Mouse (Mus musculus): ENCODE results near the gene Mfap4. TPM values are rescaled to one million over a fixed set of nuclear protein-coding genes. Genes with fewer than 3 reads are reported as not detected.

Gene Mfap4
- polyA plus RNA-seq, 1 experiment from 2014 or later, result 256 TPM

DNA sequence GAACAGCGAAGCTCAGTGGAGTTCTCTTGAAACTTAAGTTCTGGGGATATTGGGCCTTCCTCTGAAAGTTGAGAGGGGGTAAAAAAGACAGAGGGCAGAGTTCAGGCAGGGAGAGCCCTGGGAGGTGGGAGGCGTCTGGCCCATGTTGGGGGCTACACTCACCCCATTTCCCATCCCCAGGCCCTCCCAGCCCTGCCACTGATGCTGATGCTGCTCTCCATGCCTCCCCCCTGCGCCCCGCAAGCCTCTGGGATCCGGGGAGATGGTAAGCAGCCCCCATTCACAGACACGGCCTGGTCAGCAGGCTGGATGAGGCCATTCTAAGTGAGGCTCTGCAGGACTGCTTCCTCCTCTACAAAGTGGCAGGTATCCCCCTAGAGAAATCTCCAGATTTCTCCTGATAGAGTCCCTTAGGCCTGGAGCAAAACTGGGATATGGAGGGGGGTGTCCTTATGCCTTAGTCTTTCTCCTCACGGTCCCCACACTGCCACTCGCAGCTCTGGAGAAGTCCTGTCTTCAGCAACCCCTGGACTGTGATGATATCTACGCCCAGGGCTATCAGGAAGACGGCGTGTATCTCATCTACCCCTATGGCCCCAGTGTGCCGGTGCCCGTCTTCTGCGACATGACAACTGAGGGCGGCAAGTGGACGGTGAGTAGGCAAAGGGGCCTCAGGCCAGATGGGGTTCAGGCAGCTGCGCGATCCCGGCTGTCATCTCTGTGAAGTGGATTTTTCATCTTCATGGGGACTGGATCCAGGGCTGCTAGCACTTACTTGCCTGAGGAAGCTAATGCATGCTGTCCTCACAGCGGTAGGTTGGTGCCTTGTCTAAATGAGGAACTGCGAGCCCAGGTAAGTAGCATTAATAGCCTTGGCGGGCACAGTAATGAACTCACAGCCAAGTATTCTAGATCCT is 568 bp downstream of the Mfap4 start:
- peak overlapping the region; percentile 69 for H3K9ac ChIP-seq
- H3K27ac ChIP-seq, result peak overlapping the region; percentile 99
- H3K4me3 ChIP-seq, result peak overlapping the region; percentile 51
- WGBS, result 24% methylated on average over 22 of the region's 22 CpGs
- H3K36me3 ChIP-seq, result peaks cover 40% of the 10 kb centered on the region
- peaks cover 70% of the 10 kb centered on the region for H3K4me1 ChIP-seq
- peak overlapping the region; percentile 86 for H3K4me2 ChIP-seq (replicated peaks)
- ATAC-seq (ENCODE audit: insufficient number of reproducible peaks, insufficient read depth, low FRiP score, low TSS enrichment), result peak; percentile 4; the same call in 1 of the 2 replicates
- no peaks in the 10 kb centered on the region for H3K9me3 ChIP-seq
- H3K27me3 ChIP-seq, result no peaks in the 10 kb centered on the region

DNA sequence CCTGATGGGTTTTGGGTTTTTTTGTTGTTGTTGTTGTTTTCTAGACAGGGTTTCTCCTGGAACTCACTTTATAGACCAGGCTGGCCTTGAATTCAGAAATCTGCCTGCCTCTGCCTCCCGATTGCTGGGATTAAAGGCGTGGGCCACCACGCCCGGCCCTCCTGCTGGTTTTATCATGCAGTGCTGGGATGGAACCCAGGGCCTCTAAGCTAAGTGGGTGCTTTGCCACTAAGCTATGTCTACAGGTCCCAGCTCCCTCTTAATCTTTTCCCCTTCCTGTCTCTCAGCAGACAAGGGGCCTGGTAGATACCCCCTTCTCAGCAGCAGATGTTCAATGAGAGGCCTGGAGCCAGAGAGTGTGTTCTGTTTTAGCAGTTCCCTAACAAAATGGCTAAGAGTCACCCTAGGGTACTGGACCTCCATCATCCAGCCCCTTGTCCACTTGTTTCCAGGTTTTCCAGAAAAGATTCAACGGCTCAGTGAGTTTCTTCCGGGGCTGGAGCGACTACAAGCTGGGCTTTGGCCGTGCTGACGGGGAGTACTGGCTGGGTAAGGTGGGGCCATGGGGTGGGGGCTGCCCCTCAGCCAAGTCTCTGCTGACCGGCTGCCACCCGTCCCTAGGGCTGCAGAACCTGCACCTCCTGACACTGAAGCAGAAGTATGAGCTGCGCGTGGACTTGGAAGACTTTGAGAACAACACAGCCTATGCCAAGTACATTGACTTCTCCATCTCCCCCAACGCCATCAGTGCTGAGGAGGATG is 1.4 kb downstream of the Mfap4 start:
- H3K9ac ChIP-seq, result peak overlapping the region; percentile 69
- peaks cover 69% of the 10 kb centered on the region for H3K4me1 ChIP-seq
- 89% methylated on average over 14 of the region's 14 CpGs for WGBS
- H3K27me3 ChIP-seq, result no peaks in the 10 kb centered on the region
- no peak for ATAC-seq (ENCODE audit: insufficient number of reproducible peaks, insufficient read depth, low FRiP score, low TSS enrichment)
- H3K4me3 ChIP-seq, result peak overlapping the region; percentile 51
- H3K9me3 ChIP-seq, result no peaks in the 10 kb centered on the region
- H3K4me2 ChIP-seq (replicated peaks), result peak overlapping the region; percentile 86
- H3K27ac ChIP-seq, result peak overlapping the region; percentile 99
- peaks cover 49% of the 10 kb centered on the region for H3K36me3 ChIP-seq

DNA sequence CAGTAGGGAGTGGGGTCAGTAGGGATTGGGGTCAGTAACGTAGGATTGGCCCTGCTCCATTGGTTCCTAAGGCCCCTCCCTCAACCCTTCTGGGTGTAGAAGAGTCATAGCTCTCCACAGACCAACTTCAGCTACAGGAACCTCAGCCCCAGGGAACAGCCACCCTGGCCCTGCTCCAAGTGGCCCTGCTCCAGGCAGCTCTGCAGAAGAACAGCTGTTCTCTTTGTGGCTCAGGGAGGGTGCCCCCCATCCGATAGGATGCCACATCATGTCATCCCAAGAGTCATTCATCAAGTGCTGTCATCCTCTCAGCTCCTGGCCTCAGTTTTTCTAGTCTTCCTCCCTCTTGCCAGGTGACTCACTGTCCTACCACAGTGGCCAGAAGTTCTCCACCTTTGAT is 2.2 kb downstream of the Mfap4 start:
- WGBS, result 58% methylated on average over 2 of the region's 2 CpGs
- peaks cover 56% of the 10 kb centered on the region for H3K36me3 ChIP-seq
- no peaks in the 10 kb centered on the region for H3K27me3 ChIP-seq
- ATAC-seq (ENCODE audit: insufficient number of reproducible peaks, insufficient read depth, low FRiP score, low TSS enrichment), result no peak
- H3K9ac ChIP-seq, result no peak overlapping the region
- H3K27ac ChIP-seq, result peak overlapping the region; percentile 47
- H3K9me3 ChIP-seq, result no peaks in the 10 kb centered on the region
- peaks cover 65% of the 10 kb centered on the region for H3K4me1 ChIP-seq
- H3K4me3 ChIP-seq, result 0 out of 2 replicates have a peak overlapping the region, but pooled peaks have one; percentile 51
- H3K4me2 ChIP-seq (replicated peaks), result peak overlapping the region; percentile 86

DNA sequence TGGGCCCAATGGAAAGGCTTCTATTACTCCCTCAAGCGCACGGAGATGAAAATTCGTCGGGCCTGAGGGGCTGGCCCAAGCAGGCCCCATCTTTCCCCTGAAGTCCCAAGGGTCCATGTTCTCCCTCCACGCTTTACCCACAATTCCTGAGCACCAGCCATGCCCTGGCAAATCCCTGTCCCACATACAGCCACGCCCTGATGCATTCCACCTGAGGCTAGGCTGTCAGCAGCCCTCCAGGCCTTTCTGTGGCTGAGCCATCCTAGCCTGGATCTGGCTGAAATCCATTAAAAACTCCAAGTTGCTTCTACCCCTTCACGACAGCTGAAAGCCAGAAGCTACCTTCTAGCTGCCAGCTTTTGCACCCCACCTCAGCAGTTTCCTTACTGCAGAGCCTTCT is 2.7 kb downstream of the Mfap4 start:
- peaks cover 61% of the 10 kb centered on the region for H3K36me3 ChIP-seq
- H3K9me3 ChIP-seq, result no peaks in the 10 kb centered on the region
- H3K9ac ChIP-seq, result no peak overlapping the region
- H3K4me2 ChIP-seq (replicated peaks), result peak overlapping the region; percentile 86; the same call in 1 of the 2 replicates
- no peak for ATAC-seq (ENCODE audit: insufficient number of reproducible peaks, insufficient read depth, low FRiP score, low TSS enrichment)
- H3K4me3 ChIP-seq, result no peak overlapping the region
- 86% methylated on average over 7 of the region's 7 CpGs for WGBS
- peak overlapping the region; percentile 47 for H3K27ac ChIP-seq
- peaks cover 70% of the 10 kb centered on the region for H3K4me1 ChIP-seq
- H3K27me3 ChIP-seq, result no peaks in the 10 kb centered on the region

DNA sequence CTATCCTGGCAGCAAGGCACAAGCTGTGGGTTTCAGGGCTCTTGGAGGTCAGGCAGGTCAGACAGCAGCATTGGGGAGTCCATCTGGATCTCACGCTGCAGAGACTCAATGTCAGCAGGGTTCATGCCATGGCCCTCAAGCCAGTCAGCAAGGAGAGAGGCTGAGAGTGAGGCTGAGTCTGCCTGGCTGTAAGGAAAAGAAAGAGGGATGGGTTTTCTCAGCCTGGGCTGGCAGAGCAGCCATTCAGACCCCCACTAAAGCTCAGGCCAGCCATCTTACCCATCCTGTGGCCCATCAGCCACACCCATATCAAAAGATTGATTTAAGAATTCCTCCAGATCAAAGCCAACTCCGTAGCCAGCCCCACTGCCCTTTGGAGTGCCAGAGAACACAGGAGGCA is 3.9 kb downstream of the Mfap4 start:
- Histone ChIP-seq H3K27ac (0 out of 2 replicates have a peak overlapping the region, but pooled peaks have one; percentile 23), H3K4me2 (replicated peaks) (no peak overlapping the region), H3K27me3 (no peaks in the 10 kb centered on the region), H3K4me1 (peaks cover 65% of the 10 kb centered on the region), H3K4me3 (no peak overlapping the region), H3K36me3 (peaks cover 62% of the 10 kb centered on the region), H3K9ac (no peak overlapping the region), H3K9me3 (no peaks in the 10 kb centered on the region)
- WGBS, result 79% methylated on average over 2 of the region's 2 CpGs
- ATAC-seq (ENCODE audit: insufficient number of reproducible peaks, insufficient read depth, low FRiP score, low TSS enrichment), result no peak

DNA sequence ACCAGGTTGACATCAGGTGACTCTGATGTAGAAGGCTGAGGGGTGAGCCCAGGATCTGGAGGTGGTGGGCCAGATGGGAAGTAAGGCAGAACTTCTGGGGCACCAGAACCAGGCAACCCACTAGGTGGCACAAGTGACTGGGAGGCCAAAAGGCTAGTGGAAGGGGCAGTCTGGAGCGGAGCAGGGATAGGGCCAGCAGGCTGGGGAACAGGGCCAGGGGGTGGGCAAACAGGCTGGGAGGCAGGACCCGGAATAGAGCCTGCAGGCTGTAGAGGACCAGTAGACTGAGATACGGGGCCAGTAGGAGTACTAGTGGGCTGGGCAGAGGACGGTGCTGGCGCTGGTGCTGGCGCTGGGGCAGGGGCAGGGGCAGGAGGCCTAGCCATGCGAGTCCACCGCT is 4.6 kb downstream of the Mfap4 start:
- 94% methylated on average over 8 of the region's 8 CpGs for WGBS
- no peak overlapping the region for H3K4me3 ChIP-seq
- peaks cover 62% of the 10 kb centered on the region for H3K36me3 ChIP-seq
- no peaks in the 10 kb centered on the region for H3K27me3 ChIP-seq
- ATAC-seq (ENCODE audit: insufficient number of reproducible peaks, insufficient read depth, low FRiP score, low TSS enrichment), result no peak
- 0 out of 2 replicates have a peak overlapping the region, but pooled peaks have one; percentile 0 for H3K4me2 ChIP-seq (replicated peaks)
- H3K9me3 ChIP-seq, result no peaks in the 10 kb centered on the region
- peaks cover 59% of the 10 kb centered on the region for H3K4me1 ChIP-seq
- H3K27ac ChIP-seq, result 0 out of 2 replicates have a peak overlapping the region, but pooled peaks have one; percentile 23
- H3K9ac ChIP-seq, result no peak overlapping the region

DNA sequence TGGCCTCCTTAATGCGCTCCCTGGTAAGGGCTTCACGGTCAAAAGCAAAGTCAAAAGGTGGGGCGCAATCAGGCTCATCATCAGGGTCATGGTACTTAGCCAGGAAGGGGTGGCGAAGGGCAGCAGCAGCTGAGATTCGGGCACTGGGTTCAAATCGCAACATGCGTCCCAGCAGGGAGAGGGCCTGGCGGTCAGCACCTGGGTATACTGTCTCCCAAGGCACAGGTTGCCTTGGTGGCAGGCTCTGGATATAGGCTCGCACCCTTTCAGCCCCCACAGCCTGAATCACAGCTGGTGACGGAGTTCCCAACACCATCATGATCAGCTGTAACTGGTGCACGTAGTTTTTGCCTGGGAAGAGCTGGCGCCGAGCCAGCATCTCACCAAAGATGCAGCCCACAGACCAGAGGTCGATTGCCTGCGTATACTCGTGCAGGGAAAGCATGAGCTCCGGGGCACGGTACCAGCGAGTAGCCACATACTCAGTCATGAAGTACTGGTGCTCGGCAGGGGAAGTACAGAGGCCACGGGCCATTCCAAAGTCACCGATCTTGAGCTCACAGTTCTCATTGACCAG is 5.8 kb downstream of the Mfap4 start:
- Histone ChIP-seq H3K9ac (no peak overlapping the region), H3K4me3 (no peak overlapping the region), H3K27ac (no peak overlapping the region), H3K36me3 (peaks cover 62% of the 10 kb centered on the region), H3K27me3 (no peaks in the 10 kb centered on the region), H3K4me1 (peaks cover 53% of the 10 kb centered on the region), H3K9me3 (no peaks in the 10 kb centered on the region), H3K4me2 (replicated peaks) (no peak overlapping the region)
- 93% methylated on average over 22 of the region's 22 CpGs for WGBS
- no peak for ATAC-seq (ENCODE audit: insufficient number of reproducible peaks, insufficient read depth, low FRiP score, low TSS enrichment)

DNA sequence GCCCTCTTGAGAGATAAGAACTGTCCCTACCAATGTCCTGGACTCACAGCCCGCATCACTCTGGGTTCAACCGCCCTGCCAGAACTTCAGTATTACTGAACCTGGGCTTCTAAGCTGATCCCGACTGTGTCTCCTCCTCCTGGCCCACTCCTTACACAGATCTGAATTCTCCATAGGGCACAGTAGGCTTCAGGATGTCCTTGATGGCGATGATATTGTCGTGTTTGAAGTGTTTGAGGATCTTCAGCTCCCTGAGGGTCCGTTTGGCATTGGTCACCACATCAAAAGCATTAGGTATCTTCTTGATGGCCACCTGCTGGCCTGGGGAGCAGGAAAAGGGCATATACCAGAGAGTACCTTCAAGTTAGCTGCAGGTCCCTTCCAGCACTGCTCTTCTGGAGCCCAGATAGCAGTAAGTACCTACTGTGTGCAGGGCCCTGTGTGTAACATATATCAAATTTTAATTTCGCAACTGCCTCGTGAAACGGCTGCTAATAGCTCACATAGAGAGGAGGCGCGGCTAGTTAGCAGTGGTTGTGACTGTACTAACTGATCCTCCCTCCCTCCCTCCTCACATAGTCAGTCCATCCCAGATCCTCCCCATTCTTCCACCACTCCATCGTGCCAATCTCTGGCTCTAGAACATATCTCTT is 7.6 kb downstream of the Mfap4 start:
- no peak for ATAC-seq (ENCODE audit: insufficient number of reproducible peaks, insufficient read depth, low FRiP score, low TSS enrichment)
- peak overlapping the region; percentile 90 for H3K9ac ChIP-seq
- H3K9me3 ChIP-seq, result no peaks in the 10 kb centered on the region
- peak overlapping the region; percentile 80 for H3K4me2 ChIP-seq (replicated peaks)
- peak overlapping the region; percentile 92; the same call in 1 of the 2 replicates for H3K27ac ChIP-seq
- H3K4me1 ChIP-seq, result peaks cover 37% of the 10 kb centered on the region
- 78% methylated on average over 12 of the region's 12 CpGs for WGBS
- H3K36me3 ChIP-seq, result peaks cover 51% of the 10 kb centered on the region
- peak overlapping the region; percentile 81 for H3K4me3 ChIP-seq
- no peaks in the 10 kb centered on the region for H3K27me3 ChIP-seq

DNA sequence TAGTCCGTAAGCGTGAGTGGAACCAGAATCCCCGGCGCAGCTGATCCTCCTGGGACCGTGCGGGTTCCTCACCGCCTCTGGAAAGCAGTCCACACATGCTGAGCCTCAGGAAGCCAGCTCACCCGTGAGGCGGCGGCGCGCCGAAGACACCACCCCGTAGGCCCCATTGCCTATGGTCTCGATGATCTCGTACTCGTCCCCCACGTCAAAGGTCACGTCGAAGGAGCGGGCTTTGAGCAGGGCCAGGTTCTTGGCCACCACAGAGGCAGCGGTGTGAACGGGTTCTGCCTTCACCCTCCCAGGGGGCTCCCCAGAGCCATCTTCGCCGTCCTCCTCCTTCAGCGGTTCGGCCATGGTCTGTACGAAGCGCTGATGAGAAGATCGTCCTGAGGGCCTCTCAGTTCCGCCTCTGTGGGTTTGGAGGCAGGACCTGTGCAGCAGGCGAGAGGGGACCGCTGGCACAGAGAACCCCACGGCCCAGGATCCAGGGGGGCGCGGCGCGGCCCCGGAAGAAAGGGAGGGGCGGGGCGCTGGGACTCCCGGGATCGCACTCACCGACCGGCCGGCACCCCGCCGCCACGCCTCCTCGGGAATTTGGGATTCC is 8.4 kb downstream of the Mfap4 start:
- Histone ChIP-seq H3K9ac (peak overlapping the region; percentile 90), H3K9me3 (no peaks in the 10 kb centered on the region), H3K4me3 (peak overlapping the region; percentile 81), H3K27me3 (no peaks in the 10 kb centered on the region), H3K4me1 (peaks cover 31% of the 10 kb centered on the region), H3K36me3 (peaks cover 43% of the 10 kb centered on the region), H3K27ac (peak overlapping the region; percentile 92), H3K4me2 (replicated peaks) (peak overlapping the region; percentile 80)
- under 1% methylated on average over 50 of the region's 50 CpGs for WGBS
- peak; percentile 57 for ATAC-seq (ENCODE audit: insufficient number of reproducible peaks, insufficient read depth, low FRiP score, low TSS enrichment)

DNA sequence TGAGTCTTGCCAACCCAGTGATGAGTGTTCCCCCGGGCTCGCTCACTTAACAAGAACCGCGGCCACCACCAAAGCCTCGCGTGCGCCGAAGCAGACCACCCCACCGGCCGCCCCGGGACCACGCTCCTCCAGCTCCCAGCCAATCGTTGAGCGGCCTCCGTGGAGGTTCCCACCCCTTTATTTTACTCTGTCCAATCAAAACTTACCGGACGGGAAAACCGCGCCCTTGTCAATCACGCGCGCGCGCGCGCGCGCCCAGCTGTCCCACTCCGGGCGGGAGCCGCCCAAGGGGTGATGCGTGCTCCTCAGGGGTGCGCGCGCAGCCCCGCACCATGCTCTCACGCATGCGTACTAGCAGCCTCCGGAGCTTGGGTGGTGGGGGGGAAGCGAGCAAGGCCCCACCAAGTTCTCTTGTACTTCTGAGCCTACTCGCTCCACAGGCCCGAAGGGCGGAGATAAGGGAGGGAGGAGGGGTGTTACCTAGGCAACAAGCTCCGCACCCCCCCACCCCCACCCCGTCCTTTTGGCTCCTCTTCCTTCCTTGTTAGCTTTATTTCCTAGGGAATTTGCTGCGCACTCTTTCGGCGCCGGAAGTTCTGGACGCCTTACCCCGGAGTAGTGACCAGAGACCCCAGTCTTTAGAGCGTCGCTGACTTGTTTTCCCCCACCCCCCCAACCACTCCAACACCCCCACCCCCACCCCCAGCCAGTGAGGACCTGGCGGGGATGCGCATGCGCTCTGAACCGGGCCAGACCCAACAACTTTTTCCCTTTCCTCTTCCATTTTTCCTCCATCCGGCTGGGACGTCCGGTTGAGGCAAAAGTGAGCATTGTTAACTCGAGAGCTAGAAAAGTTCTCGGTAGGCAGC is 9.1 kb downstream of the Mfap4 start, which contains the start of gene Mapk7:
Gene Mapk7, minus strand, starts transcription at position 278 of the 869 bp plus-strand sequence.
- Histone ChIP-seq H3K4me2 (replicated peaks) (peak within 1 kb of the TSS; percentile 80), H3K36me3 (peaks cover 36% of the 10 kb centered on the region), H3K27me3 (no peaks in the 10 kb centered on the region), H3K9ac (peak within 1 kb of the TSS; percentile 90), H3K4me3 (peak within 1 kb of the TSS; percentile 81), H3K27ac (peak within 1 kb of the TSS; percentile 92), H3K4me1 (peaks cover 30% of the 10 kb centered on the region), H3K9me3 (no peaks in the 10 kb centered on the region)
- peak; percentile 91 for ATAC-seq (ENCODE audit: insufficient number of reproducible peaks, insufficient read depth, low FRiP score, low TSS enrichment)
- under 1% methylated on average over 58 of the region's 62 CpGs for WGBS
